Mouse (Mus musculus) erythroid progenitor cell, adult 5-6 weeks (primary cell): ENCODE data around the gene Gimap7. TPM values are rescaled to one million over a fixed set of nuclear protein-coding genes. Genes with fewer than 3 reads are reported as not detected.

Experiments
- total RNA-seq, 2 experiments: library from RNA; stranded (forward) in 1 of 2; stranded (reverse) in 1 of 2; fragments of 150-400 nt in 1 of 2; fragments of 186-747, 209-891 nt in 1 of 2; gene quantifications; 2 replicates each; pipeline versions ENCODE4 v1.2.3 to v1.2.4; 2015 to 2017; ENCODE audit warnings: low replicate concordance in 2 of 2

Gene Gimap7
- total RNA-seq, 2 experiments from 2014 or later = 10.5 TPM; not detected in 1

Other genes with a start within 250 kb of the Gimap7 start
- not detected in 2 replicates for gene Atp6v0e2, start 181.0 kb upstream of the Gimap7 start, total RNA-seq (2015; ENCODE audit: low replicate concordance)
- not detected in 2 replicates for gene Atp6v0e2, start 181.0 kb upstream of the Gimap7 start, total RNA-seq (2017; ENCODE audit: low replicate concordance)
- gene Lrrc61, start 163.8 kb upstream of the Gimap7 start, total RNA-seq (2015; ENCODE audit: low replicate concordance) = 2.1 TPM in 1 of 2 replicates, not detected in the other
- gene Lrrc61, start 163.8 kb upstream of the Gimap7 start, total RNA-seq (2017; ENCODE audit: low replicate concordance) = 0.13 and 1.1 TPM in 2 replicates
- not detected in 2 replicates for gene Rarres2, start 145.8 kb upstream of the Gimap7 start, total RNA-seq (2015; ENCODE audit: low replicate concordance)
- 3.6 TPM in 1 of 2 replicates, not detected in the other for gene Rarres2, start 145.8 kb upstream of the Gimap7 start, total RNA-seq (2017; ENCODE audit: low replicate concordance)
- not detected in 2 replicates for gene Gm45021, start 129.0 kb upstream of the Gimap7 start, total RNA-seq (2015; ENCODE audit: low replicate concordance)
- not detected in 2 replicates for gene Gm45021, start 129.0 kb upstream of the Gimap7 start, total RNA-seq (2017; ENCODE audit: low replicate concordance)
- gene Repin1, start 124.7 kb upstream of the Gimap7 start, total RNA-seq (2015; ENCODE audit: low replicate concordance) = not detected in 2 replicates
- gene Repin1, start 124.7 kb upstream of the Gimap7 start, total RNA-seq (2017; ENCODE audit: low replicate concordance) = 0.77 and 1.7 TPM in 2 replicates
- gene Gm44965, start 124.7 kb upstream of the Gimap7 start, total RNA-seq (2015; ENCODE audit: low replicate concordance) = not detected in 2 replicates
- not detected in 2 replicates for gene Gm44965, start 124.7 kb upstream of the Gimap7 start, total RNA-seq (2017; ENCODE audit: low replicate concordance)
- not detected in 2 replicates for gene Zfp775, start 116.6 kb upstream of the Gimap7 start, total RNA-seq (2015; ENCODE audit: low replicate concordance)
- 0.15 TPM in 1 of 2 replicates, not detected in the other for gene Zfp775, start 116.6 kb upstream of the Gimap7 start, total RNA-seq (2017; ENCODE audit: low replicate concordance)
- not detected in 2 replicates for gene AI854703, start 91.9 kb upstream of the Gimap7 start, total RNA-seq (2015; ENCODE audit: low replicate concordance)
- not detected in 2 replicates for gene AI854703, start 91.9 kb upstream of the Gimap7 start, total RNA-seq (2017; ENCODE audit: low replicate concordance)
- gene Gimap8, start 71.4 kb upstream of the Gimap7 start, total RNA-seq (2015; ENCODE audit: low replicate concordance) = 1.8 and 7.5 TPM in 2 replicates
- 1.8 and 6.7 TPM in 2 replicates for gene Gimap8, start 71.4 kb upstream of the Gimap7 start, total RNA-seq (2017; ENCODE audit: low replicate concordance)
- 5.4 and 14.4 TPM in 2 replicates for gene Gimap9, start 42.5 kb upstream of the Gimap7 start, total RNA-seq (2015; ENCODE audit: low replicate concordance)
- 5.7 and 9.0 TPM in 2 replicates for gene Gimap9, start 42.5 kb upstream of the Gimap7 start, total RNA-seq (2017; ENCODE audit: low replicate concordance)
- 13.7 and 46.5 TPM in 2 replicates for gene Gimap4, start 34.1 kb upstream of the Gimap7 start, total RNA-seq (2015; ENCODE audit: low replicate concordance)
- gene Gimap4, start 34.1 kb upstream of the Gimap7 start, total RNA-seq (2017; ENCODE audit: low replicate concordance) = 26.5 and 34.1 TPM in 2 replicates
- 11.2 and 30.2 TPM in 2 replicates for gene Gimap6, start 10.4 kb upstream of the Gimap7 start, total RNA-seq (2015; ENCODE audit: low replicate concordance)
- 17.7 and 25.0 TPM in 2 replicates for gene Gimap6, start 10.4 kb upstream of the Gimap7 start, total RNA-seq (2017; ENCODE audit: low replicate concordance)
- gene Gm28053, start within 50 bp of the Gimap7 start, total RNA-seq (2015; ENCODE audit: low replicate concordance) = not detected in 2 replicates
- gene Gm28053, start within 50 bp of the Gimap7 start, total RNA-seq (2017; ENCODE audit: low replicate concordance) = 1.9 and 23.4 TPM in 2 replicates
- 4.3 and 7.1 TPM in 2 replicates for gene Gimap1, start 20.4 kb downstream of the Gimap7 start, total RNA-seq (2015; ENCODE audit: low replicate concordance)
- 3.6 and 4.3 TPM in 2 replicates for gene Gimap1, start 20.4 kb downstream of the Gimap7 start, total RNA-seq (2017; ENCODE audit: low replicate concordance)
- 8.0 and 23.4 TPM in 2 replicates for gene Gimap5, start 27.6 kb downstream of the Gimap7 start, total RNA-seq (2015; ENCODE audit: low replicate concordance)
- 2.8 and 4.2 TPM in 2 replicates for gene Gimap5, start 27.6 kb downstream of the Gimap7 start, total RNA-seq (2017; ENCODE audit: low replicate concordance)
- gene Gimap3, start 52.2 kb downstream of the Gimap7 start, total RNA-seq (2015; ENCODE audit: low replicate concordance) = 8.8 and 14.1 TPM in 2 replicates
- 4.4 and 7.1 TPM in 2 replicates for gene Gimap3, start 52.2 kb downstream of the Gimap7 start, total RNA-seq (2017; ENCODE audit: low replicate concordance)
- 6.1 and 8.8 TPM in 2 replicates for gene Tmem176a, start 122.3 kb downstream of the Gimap7 start, total RNA-seq (2015; ENCODE audit: low replicate concordance)
- 2.7 and 13.4 TPM in 2 replicates for gene Tmem176a, start 122.3 kb downstream of the Gimap7 start, total RNA-seq (2017; ENCODE audit: low replicate concordance)
- 15.5 and 18.4 TPM in 2 replicates for gene Tmem176b, start 122.9 kb downstream of the Gimap7 start, total RNA-seq (2015; ENCODE audit: low replicate concordance)
- 3.6 and 15.5 TPM in 2 replicates for gene Tmem176b, start 122.9 kb downstream of the Gimap7 start, total RNA-seq (2017; ENCODE audit: low replicate concordance)
- not detected in 2 replicates for gene Aoc1, start 154.3 kb downstream of the Gimap7 start, total RNA-seq (2015; ENCODE audit: low replicate concordance)
- not detected in 2 replicates for gene Aoc1, start 154.3 kb downstream of the Gimap7 start, total RNA-seq (2017; ENCODE audit: low replicate concordance)
- gene 1600015I10Rik, start 211.3 kb downstream of the Gimap7 start, total RNA-seq (2015; ENCODE audit: low replicate concordance) = not detected in 2 replicates
- gene 1600015I10Rik, start 211.3 kb downstream of the Gimap7 start, total RNA-seq (2017; ENCODE audit: low replicate concordance) = not detected in 2 replicates